Mouse (Mus musculus) thymus, postnatal 10 days (tissue): Measurements from ENCODE around the gene Nrxn3.
A peak's percentile ranks its signal among the peaks of the same experiment; 100 is the strongest.

Experiments
- DNase-seq, 2 experiments: peaks; one replicate each; pipeline ENCODE4 v3.0.0; 2021; ENCODE audit warnings: low spot score in 2 of 2

Nrxn3 gene

GRCm38 (mm10) chr12:89707913-89708312, 985.2 kb downstream of the Nrxn3 start:
- DNase-seq, result no peak

GRCm38 (mm10) chr12:89710459-89710858, 987.8 kb downstream of the Nrxn3 start:
- no peak for DNase-seq

DNA sequence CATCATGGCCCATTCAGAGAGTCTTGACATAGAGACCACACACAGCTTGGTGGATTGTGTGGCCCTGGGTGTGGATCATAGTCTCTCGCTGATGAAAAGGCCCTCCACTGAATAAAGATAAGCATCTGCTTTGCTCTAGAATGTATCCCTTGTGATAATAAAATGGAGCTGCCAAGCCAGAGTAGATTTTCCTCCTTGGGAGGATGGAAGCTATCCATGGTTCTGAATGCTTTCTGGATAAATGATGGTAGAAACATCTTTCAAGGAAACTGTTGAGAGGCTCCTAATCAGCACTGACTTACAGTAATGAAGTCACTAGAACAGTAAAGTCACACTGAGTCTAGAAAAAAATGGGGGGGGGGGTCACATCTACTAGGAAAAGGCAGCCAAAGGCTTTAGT, 989.1 kb downstream of the Nrxn3 start:
- DNase-seq, result no peak

GRCm38 (mm10) chr12:89719194-89720080, 996.8 kb downstream of the Nrxn3 start:
- DNase-seq, result peak; percentile 36 to 41

DNA sequence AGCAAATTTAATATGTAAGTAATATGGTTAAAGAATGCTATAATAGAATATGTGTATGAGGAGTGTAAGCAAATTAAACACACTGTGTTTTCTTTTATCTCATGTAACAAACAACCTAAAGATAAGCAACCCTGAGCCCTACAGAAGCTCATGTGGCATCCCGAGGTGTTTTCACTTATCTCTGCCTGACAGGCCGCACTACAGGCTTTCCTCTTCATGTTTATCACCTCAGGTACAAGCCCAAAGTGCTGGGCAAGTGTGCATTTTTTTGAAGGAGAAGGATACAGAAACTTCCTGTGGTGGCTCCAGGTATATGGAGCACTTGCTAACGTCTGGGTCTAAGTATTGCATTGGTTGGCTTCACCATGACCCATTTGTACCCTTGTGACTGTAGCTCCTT, 998.3 kb downstream of the Nrxn3 start:
- no peak for DNase-seq

DNA sequence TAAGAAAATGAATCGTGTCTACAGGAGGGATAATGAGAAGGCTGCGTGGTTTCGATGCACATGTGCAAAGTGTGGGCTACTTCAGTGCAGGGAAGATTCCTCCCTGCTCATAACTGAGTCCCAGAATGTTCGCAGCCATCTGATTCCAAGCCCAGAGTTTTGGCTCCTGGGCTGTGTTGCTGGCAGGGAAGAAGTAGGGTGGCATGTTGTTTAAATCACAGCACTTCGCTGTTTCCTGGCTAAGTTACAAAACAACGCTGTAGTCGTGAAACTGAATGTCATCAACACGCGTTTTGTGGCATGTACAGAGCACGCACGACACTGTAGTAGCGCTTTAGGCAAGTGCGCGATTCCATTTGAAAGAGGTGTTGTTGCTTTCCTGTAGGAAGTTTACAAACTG, 999.8 kb downstream of the Nrxn3 start:
- no peak for DNase-seq

GRCm38 (mm10) chr12:89724048-89724447, 1001.4 kb downstream of the Nrxn3 start:
- DNase-seq, result no peak

DNA sequence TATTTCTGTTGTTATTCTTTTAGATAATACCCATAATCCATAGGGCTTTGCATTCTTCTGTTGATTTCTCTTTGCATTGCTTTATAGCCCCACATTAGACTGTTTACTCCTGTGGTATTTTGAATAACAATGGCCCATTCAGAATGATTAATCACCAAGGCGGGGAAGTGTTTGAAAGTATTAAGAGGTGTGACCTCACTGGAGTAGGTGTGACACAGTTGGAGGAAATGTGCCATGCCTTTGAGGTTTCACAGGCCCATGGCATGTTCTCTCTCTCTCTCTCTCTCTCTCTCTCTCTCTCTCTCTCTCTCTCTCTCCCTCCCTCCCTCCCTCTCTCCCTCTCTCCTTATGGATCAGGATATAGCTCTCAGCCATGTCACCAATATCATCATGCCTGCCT, 1019.6 kb downstream of the Nrxn3 start:
- no peak for DNase-seq

GRCm38 (mm10) chr12:89742796-89743195, 1020.1 kb downstream of the Nrxn3 start:
- no peak for DNase-seq

- no peak for DNase-seq
These were observed 1041.8 kb downstream of the Nrxn3 start for GRCm38 (mm10) chr12:89764191-89765082.

DNA sequence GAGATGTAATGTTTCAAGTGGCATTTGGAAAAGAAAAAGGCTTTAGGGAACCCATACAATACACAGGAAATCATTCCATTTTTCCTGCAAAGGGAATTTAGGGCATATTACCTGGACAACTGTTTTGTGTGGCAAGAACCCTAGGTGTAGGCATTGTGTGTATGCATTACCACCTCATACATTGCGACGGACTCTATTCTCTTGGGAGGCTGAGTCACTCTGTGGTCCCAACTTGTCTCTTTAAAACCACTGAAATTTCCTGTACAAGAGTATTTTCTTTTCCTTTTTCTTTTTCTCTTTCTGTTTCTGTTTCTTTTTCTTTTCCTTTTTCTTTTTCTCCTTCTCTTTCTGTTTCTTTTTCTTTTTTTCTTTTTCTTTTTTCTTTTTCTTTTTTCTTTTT, 1042.5 kb downstream of the Nrxn3 start:
- no peak for DNase-seq

GRCm38 (mm10) chr12:89788794-89789193, 1066.1 kb downstream of the Nrxn3 start:
- DNase-seq, result no peak

- DNase-seq, result no peak
These were observed 1067.3 kb downstream of the Nrxn3 start for GRCm38 (mm10) chr12:89789981-89790380.

DNA sequence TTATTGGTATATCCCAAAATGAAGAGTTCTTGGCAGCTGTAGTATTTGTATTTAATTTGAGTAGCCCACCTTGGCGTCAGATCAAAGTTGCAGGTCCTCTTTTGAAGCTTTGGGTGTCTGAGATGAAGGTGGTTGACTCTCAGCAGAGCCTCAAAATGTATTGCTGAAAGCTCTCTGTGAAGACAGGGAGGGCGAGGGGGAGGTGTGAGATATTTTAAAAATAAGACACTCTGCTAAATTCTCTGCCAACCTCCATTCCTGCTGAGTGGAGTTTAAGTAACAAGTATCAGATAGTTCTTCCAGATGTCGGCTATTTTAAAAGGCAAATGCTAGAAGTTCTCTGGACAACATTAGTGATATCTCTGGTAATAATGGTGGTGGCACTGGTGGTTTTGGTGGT, 1069.2 kb downstream of the Nrxn3 start:
- DNase-seq, result no peak

GRCm38 (mm10) chr12:89794741-89795140, 1072.1 kb downstream of the Nrxn3 start:
- DNase-seq, result no peak

GRCm38 (mm10) chr12:89808217-89808616, 1085.5 kb downstream of the Nrxn3 start:
- no peak for DNase-seq

GRCm38 (mm10) chr12:89810146-89810545, 1087.5 kb downstream of the Nrxn3 start:
- DNase-seq, result no peak

GRCm38 (mm10) chr12:89811815-89812549, 1089.3 kb downstream of the Nrxn3 start:
- DNase-seq, result peak; percentile 3

GRCm38 (mm10) chr12:89812550-89813207, 1090.0 kb downstream of the Nrxn3 start:
- DNase-seq, result no peak

GRCm38 (mm10) chr12:89813294-89813693, 1090.6 kb downstream of the Nrxn3 start:
- DNase-seq, result no peak

GRCm38 (mm10) chr12:89813718-89814117, 1091.0 kb downstream of the Nrxn3 start:
- DNase-seq, result no peak
